Mouse (Mus musculus) liver, embryonic 14.5 days (tissue): ENCODE results near the gene Mfsd4b5.

Experiments
- CTCF ChIP-seq: IDR thresholded peaks from 2 replicates; pipeline ENCODE4 v1.5.1; 2016; ENCODE audit warnings: antibody characterized with exemption, low read depth, control low read depth
- EP300 ChIP-seq: IDR thresholded peaks from 2 replicates; pipeline ENCODE4 v1.6.1; 2016; ENCODE audit warnings: antibody characterized with exemption, low read depth

DNA sequence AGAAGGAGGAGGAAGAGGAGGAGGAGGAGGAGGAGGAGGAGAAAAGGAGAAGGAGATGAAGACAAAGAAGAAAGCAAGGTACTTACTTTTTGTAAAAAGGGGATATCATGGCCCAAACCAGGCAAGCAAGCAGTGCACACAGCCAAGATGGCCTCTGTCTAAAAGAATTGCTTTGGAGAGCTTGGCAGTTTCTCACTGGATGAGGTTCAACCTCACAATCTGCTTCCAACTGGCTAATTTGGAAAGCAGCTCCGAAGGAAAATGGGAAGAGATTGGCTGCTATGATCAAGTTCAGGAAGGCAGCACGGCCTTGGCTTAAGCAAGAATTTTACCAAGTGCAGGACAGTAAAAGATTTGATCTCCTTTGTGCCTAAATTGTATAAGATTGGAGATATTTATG is 43.2 kb upstream of the Mfsd4b5 start:
- TF ChIP-seq EP300 (no peak), CTCF (no peak)
